Mouse (Mus musculus) spleen, postnatal 36 days (tissue): ENCODE data around the gene Olfr522.
A peak's percentile ranks its signal among the peaks of the same experiment; 100 is the strongest.

Experiments
- DNase-seq, 2 experiments: peaks; one replicate each; pipeline ENCODE4 v3.0.0; 2022; ENCODE audit warnings: low spot score in 2 of 2, mixed read lengths in 1 of 2

Gene Olfr522

DNA sequence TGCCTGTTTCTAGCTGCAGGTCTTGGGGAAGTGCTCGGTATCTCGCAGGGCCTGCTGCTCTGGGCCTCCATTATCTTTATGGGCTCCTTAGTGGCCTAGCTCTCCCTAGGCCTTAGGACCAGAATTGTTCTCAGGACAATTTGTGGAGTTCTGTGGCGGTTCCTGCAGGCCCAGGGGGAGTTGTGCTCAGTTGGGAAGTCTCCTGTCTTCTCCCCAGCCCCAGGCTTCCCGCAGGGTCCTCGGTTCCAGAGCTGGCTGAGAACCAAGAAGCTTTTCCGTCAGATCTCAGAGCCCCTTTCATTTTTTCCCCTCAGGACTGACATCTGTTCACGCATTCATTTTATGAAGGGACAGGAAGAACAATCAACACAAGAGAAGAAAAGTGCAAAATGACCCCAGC is at the start of gene Olfr522:
Gene Olfr522, minus strand, starts transcription at position 101 of the 400 bp plus-strand sequence.
- no peak for DNase-seq

DNA sequence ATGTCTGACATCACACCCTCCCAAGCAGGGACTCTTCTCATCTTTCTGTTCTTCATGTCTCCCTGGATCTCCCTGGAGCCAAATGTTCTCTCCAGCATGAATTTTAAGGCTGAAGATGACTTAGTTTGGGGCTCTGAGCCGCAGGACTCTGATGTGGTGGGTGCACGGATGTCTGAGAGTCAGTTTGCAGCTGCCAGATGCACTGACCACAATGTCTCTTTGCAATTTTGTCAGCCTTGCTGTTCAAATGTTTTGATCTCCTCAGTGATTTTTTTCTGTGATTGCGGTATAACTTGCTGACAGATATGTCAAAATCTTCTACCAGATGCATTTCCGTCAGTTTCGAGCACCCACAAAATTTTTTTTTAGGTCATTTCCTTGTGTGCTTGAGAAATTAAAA is 49.3 kb upstream of the Olfr522 start:
- DNase-seq, result no peak

- DNase-seq, result no peak
These were observed 44.1 kb upstream of the Olfr522 start for GRCm38 (mm10) chr7:140208677-140209076.

DNA sequence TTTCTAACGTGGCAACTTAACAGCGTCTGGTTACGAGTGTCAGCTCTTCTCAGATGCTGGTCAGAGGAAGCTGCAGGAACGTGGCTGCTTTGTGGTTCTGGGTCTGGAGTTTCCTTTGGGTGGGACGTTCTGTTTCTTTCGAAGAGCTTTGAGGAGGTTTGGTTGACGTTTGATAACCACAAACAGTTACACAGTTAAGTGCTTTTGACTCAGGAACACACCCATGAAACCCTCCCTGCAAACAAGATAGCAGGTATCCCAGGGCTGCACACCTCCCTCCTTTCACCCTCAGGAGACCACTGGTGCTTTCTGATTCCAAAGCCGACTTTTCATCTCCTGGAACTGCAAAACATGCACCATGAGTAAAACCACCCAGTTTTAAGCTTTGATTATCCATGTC is 43.6 kb upstream of the Olfr522 start:
- DNase-seq, result peak; percentile 20 to 22

DNA sequence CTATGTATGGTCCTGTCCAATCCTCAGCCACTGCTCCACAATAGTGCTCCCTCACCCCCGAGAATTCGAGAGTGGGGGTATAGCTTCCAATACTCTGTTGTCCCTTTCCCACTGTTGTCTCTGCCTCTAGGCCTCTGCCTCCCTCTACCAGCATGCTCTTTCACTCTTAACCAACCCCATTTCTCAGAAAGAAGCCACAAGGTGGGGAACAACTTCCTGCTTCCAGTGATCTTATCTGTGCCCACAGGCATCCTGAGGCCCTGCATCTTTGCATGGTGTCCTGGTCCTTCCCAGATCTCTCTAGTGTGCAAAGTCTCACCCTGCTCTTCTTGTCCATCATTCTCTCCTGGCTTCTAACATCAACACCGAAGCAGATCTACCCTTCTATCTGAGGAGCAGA is 42.3 kb upstream of the Olfr522 start:
- no peak for DNase-seq

DNA sequence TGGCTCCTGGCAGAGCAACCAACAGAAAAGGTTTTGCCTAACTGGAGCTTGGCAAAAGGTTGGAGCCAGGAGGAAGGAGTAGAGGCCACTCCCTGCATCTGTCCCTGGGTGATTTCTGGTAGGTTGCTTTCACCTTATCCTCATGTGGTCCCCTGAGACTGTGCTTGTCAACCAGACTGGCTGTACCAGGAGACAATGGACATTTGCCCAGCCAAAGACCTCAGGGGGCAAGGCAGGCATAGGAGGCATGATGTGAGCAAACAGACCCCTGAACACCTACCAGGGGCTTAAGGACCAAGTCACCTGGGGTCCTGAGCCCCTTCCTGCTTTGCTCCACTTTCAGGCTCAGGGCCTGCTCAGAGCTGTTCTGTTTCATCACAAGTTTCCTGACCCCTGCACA is 41.3 kb upstream of the Olfr522 start, which contains the start of gene Olfr524:
Gene Olfr524, minus strand, starts transcription at position 101 of the 400 bp plus-strand sequence.
- no peak for DNase-seq

- DNase-seq, result no peak
These were observed 36.5 kb upstream of the Olfr522 start for GRCm38 (mm10) chr7:140201090-140201489.

- no peak for DNase-seq
These were observed 31.4 kb upstream of the Olfr522 start for GRCm38 (mm10) chr7:140196002-140196401.

GRCm38 (mm10) chr7:140194031-140194430 is 29.5 kb upstream of the Olfr522 start:
- no peak for DNase-seq

DNA sequence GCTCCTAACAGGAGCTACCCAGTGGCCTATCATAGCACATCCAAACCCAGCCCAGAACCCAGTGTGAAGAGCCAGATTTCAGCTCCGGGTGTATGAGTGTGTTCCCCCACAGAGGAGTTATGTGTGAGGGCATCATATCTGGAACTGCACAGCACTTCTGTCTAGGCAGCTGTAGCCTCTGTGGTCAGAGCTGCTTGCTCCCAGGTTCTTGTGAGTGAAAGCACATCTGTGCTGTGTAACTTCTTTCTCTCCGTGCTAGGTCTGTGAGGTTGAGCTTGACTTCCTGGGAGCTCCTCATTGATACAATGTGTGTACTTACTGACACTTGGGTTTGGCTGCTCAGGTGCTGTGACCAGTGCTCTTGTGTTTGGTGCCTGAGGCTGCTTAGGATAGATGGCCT is 28.3 kb upstream of the Olfr522 start:
- DNase-seq, result no peak

- DNase-seq, result no peak
These were observed 27.9 kb upstream of the Olfr522 start for GRCm38 (mm10) chr7:140192445-140192844.

DNA sequence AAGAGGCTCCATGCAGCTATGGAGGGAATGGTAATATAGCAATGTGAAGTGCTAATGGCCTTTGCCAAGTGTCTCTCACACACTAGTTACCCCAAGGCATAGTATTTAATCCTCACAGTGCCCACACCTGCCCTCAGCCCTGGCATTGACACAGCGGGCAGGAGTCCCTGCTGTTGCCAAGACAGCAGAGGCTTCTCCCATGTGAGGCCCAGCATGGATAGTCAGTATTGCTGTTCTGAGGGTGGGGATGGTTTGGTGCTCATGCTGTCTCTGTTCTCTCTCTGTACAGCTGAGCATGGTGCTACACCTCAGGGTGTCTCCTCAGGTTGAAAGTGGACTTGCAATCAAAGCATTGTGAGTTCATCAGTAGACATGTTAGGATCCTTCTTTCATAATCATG is 25.9 kb upstream of the Olfr522 start:
- no peak for DNase-seq

DNA sequence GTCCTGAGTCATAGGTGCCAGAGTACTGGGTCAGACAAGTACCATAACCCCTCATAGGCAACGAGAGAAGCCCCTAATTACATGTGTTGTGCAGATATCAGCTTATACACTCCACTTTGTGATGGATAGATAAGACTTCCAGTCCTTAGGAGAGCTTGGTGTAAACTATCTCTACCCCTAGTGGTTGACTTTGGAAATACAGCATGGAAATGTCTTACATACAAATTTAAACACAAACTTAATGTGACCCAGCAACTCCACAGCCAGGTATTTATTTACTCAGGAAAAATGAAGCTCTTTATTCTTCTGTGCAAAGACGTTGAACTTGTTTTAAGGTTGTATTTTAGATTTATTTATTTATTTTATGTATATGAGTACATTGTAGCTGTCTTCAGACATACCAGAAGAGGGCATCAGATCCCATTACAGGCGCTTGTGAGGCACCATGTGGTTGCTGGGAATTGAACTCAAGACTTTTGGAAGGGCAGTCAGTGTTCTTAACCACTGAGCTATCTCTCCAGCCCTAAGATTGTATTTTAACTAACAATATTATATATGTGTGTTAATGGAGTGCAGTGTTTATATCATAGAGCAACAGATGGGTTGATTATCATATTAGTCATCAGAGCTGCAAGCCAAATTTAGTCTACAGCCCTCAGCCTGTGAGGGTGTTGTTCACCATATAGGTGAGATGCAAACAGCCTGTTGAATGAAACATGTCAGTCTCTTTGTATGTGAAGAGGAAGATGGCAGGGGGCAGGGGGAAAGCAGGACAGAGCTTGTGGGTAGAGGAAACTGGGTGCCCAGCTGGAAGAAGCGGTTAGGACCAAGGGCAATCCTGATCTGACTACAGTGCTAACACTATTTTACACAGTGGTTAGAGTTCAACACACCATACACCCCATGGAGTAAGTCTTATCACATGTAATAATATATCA is 24.1 kb upstream of the Olfr522 start:
- DNase-seq, result no peak

- DNase-seq, result no peak
These were observed 23.3 kb upstream of the Olfr522 start for GRCm38 (mm10) chr7:140187721-140188390.

- DNase-seq, result no peak
These were observed 22.4 kb upstream of the Olfr522 start for GRCm38 (mm10) chr7:140186646-140187620.

DNA sequence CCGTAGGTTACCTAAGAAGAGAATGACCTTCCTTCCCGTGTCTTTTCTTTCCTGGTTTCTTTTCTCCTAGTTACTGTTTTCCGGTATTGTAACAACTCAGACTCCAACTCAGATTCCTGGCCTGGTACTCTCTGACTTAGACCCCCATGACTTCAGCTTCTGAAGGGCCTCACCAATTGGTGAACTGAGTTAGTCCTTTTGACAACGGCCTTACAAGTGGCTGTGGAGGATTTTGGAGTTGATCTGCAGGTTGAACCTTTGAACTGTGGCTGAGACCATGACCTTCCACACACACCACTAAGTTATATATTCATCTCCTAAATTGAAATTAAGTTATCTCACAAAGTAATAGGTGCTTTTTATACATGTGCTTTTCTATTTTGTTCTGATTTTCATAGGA is 19.6 kb upstream of the Olfr522 start:
- DNase-seq, result no peak

GRCm38 (mm10) chr7:140180692-140181091 is 16.1 kb upstream of the Olfr522 start:
- DNase-seq, result no peak

GRCm38 (mm10) chr7:140179176-140179575 is 14.6 kb upstream of the Olfr522 start:
- no peak for DNase-seq

DNA sequence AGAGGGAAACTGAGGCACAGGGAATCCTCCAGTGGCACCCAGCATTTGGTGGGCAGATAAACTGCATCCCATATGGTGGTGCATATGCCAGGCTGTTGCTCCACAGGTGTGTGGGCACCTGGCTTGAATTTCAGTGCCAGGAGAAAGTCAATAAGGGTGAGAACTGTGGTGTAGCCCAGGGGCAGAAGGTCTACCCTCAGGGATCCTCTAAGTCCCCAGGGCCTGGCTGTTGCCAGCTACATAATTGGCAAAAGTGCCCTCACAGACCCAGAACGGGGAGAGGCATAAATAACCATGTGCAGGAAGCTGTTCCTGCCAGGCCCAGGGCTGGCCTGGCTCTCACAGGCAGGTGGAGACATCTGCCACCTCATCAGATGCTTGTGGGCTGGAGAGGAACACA is 8.4 kb upstream of the Olfr522 start, which contains the start of gene Olfr523:
Gene Olfr523, plus strand, starts transcription at position 282 of the 400 bp plus-strand sequence.
- DNase-seq, result no peak

GRCm38 (mm10) chr7:140170863-140171262 is 6.3 kb upstream of the Olfr522 start:
- DNase-seq, result no peak

- no peak for DNase-seq
These were observed 4.8 kb upstream of the Olfr522 start for GRCm38 (mm10) chr7:140169386-140169785.

DNA sequence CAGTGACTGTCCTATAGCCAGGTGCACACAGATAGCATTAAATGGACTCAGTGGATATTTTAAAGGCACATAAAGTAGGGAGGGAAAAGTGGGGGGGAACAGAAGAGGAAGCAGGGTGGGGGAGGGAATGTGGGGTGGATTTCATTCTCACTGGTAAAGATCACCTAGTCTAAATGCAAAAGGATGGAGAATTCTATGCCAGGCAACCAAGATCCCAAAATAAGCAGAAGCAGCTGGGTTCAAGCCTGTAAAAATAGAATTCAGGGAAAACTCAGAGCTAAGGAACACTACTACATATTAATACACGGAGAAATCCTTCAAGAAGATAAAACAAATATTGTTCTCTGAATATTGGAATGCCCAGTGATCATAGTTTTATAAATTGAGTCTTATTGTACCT is 3.4 kb upstream of the Olfr522 start:
- no peak for DNase-seq
